Mouse (Mus musculus) hindbrain, embryonic 11.5 days (tissue): ENCODE results near the gene Gm3376. TPM values are rescaled to one million over a fixed set of nuclear protein-coding genes. Genes with fewer than 3 reads are reported as not detected.
"Not testable (repeated sequence)": the region's sequence is repeated elsewhere in the genome, so short reads cannot be mapped to it uniquely, and the experiment has no call there.

Source experiments
- ATAC-seq: fragments of 200-750 bp; cut with Nextera tagmentation; 2 replicates; pipeline ENCODE4 v1.8.0; 2017; ENCODE audit warnings: mild to moderate bottlenecking, moderate TSS enrichment, moderate library complexity; ENCODE audit not compliant: low FRiP score
- DNase-seq: peaks from one replicate; pipeline ENCODE4 v3.0.0-alpha.2; 2015; ENCODE audit warnings: low spot score
- H3K27ac ChIP-seq: fragments of 300-500 bp; sonication (generic); 2 replicates; pipeline ENCODE4 v1.5.1; 2014; ENCODE audit warnings: mild to moderate bottlenecking, low read depth, low read length
- H3K27me3 ChIP-seq: fragments of 300-500 bp; sonication (generic); 2 replicates; pipeline ENCODE4 v1.6.1; 2014; ENCODE audit warnings: mild to moderate bottlenecking, low read length, moderate library complexity, mixed read lengths; ENCODE audit not compliant: control insufficient read depth, insufficient read depth
- H3K36me3 ChIP-seq: fragments of 300-500 bp; sonication (generic); 2 replicates; pipeline ENCODE4 v1.6.1; 2014; ENCODE audit warnings: mild to moderate bottlenecking, low read length, moderate library complexity, mixed read lengths; ENCODE audit not compliant: control insufficient read depth, insufficient read depth
- H3K4me1 ChIP-seq: fragments of 300-500 bp; sonication (generic); replicated peaks from 2 replicates; pipeline ENCODE4 v1.6.1; 2014; ENCODE audit warnings: low read length, mixed read lengths; ENCODE audit not compliant: control insufficient read depth, insufficient read depth
- H3K4me2 ChIP-seq: fragments of 300-500 bp; sonication (generic); replicated peaks from 2 replicates; pipeline ENCODE4 v1.6.1; 2014; ENCODE audit warnings: mild to moderate bottlenecking, low read depth, low read length
- H3K4me3 ChIP-seq: fragments of 300-500 bp; sonication (generic); 2 replicates; pipeline ENCODE4 v1.5.1; 2014; ENCODE audit warnings: low read depth, low read length
- H3K9ac ChIP-seq: fragments of 300-500 bp; sonication (generic); 2 replicates; pipeline ENCODE4 v1.6.1; 2014; ENCODE audit warnings: low read depth, low read length
- H3K9me3 ChIP-seq: fragments of 300-500 bp; sonication (generic); 2 replicates; pipeline ENCODE4 v1.6.1; 2016; ENCODE audit warnings: low read length; ENCODE audit not compliant: control insufficient read depth
- WGBS: fragments of 180-500 bp; shearing (Covaris S2); extraction: QIAGEN DNeasy Blood & Tissue Kit; methylation state at CpG from one replicate; pipeline ENCODE4 v1.1.7; 2014; 5-methylcytosine and 5-hydroxymethylcytosine counted together
- polyA plus RNA-seq: library from polyadenylated mRNA; unstranded; fragments of >200 nt; fragmentation: Nextera tagmentation; extraction: Ambion mirVana; gene quantifications from 2 replicates; pipeline ENCODE4 v1.2.1, GENCODE M21; 2014

The Gm3376 gene
- not detected in 2 replicates for polyA plus RNA-seq

- H3K4me3 ChIP-seq, ATAC-seq, H3K9ac ChIP-seq: not testable (repeated sequence)
Measured at GRCm38 (mm10) chrY:3771373-3771772, at the start of gene Gm3376. Gene Gm3376 (plus strand): TSS chrY:3771673.

More at GRCm38 (mm10) chrY:3771373-3771772, at the start of gene Gm3376:
- not testable (repeated sequence) for H3K4me1 ChIP-seq, H3K27ac ChIP-seq, H3K9me3 ChIP-seq, H3K4me2 ChIP-seq, DNase-seq, H3K36me3 ChIP-seq, H3K27me3 ChIP-seq
- WGBS: no CpG with 5 or more reads among the region's 9 CpGs
